ENCODE assay signal across 15 mouse cellular contexts in genomic region chr19:4513236-4513858, GRCm38 (mm10). TPM values are rescaled to one million over a fixed set of nuclear protein-coding genes. Genes with fewer than 3 reads are reported as not detected.
"Had no signal": no experiment of that assay in that cellular context is flagged by ENCODE, and none has a peak within 500 bp of the region (broad histone marks: within the 10 kb centered on the region; RNA-seq: fewer than 3 reads in every experiment).

No protein-coding gene starts in this region.

- H3K4me2 ChIP-seq: limb, embryonic 13.5 days; lung, embryonic 15.5 days; midbrain, embryonic 11.5 days; midbrain, embryonic 15.5 days; neural tube, embryonic 12.5 days had no signal

- H3K4me3 ChIP-seq: limb, embryonic 13.5 days; lung, embryonic 15.5 days; megakaryocyte, embryonic 14.5 days; midbrain, embryonic 15.5 days; neural tube, embryonic 12.5 days had no signal

- H3K36me3 ChIP-seq: limb, embryonic 13.5 days; lung, embryonic 15.5 days; midbrain, embryonic 15.5 days; neural tube, embryonic 12.5 days had no signal

- H3K27ac ChIP-seq: limb, embryonic 13.5 days; lung, embryonic 15.5 days; macrophage; midbrain, embryonic 15.5 days; neural tube, embryonic 12.5 days had no signal

- DNase-seq: kidney, adult 18-20 months; kidney, postnatal 10 days; kidney, postnatal 4 days; left cerebral cortex, postnatal 4 days; lung, postnatal 14 days; thymus, adult 2 months; thymus, postnatal 25 days had no signal

- H3K9ac ChIP-seq: limb, embryonic 13.5 days; lung, embryonic 15.5 days; midbrain, embryonic 15.5 days; neural tube, embryonic 12.5 days had no signal

- H3K9me3 ChIP-seq: limb, embryonic 13.5 days; lung, embryonic 15.5 days; megakaryocyte, embryonic 14.5 days; midbrain, embryonic 15.5 days; neural tube, embryonic 12.5 days had no signal

- H3K27me3 ChIP-seq: lung, embryonic 15.5 days; midbrain, embryonic 15.5 days; neural tube, embryonic 12.5 days had no signal

- ATAC-seq: midbrain, embryonic 15.5 days had no signal

RNA-seq across cellular contexts. Expression of gene 2010003K11Rik, which starts 15.0 kb away (rescaled TPM):
- polyA plus RNA-seq: kidney, embryonic 14.5 days; limb, embryonic 13.5 days; lung, embryonic 15.5 days; macrophage; midbrain, embryonic 11.5 days; midbrain, embryonic 15.5 days; neural tube, embryonic 12.5 days had no signal

RNA-seq across cellular contexts. Expression of gene Syt12, which starts 36.1 kb away (rescaled TPM):
- polyA plus RNA-seq: macrophage had no signal
